Mouse (Mus musculus) right cerebral cortex, adult 18-20 months (tissue): Measurements from ENCODE around the gene Dusp16.
A peak's percentile ranks its signal among the peaks of the same experiment; 100 is the strongest.
"Not testable (repeated sequence)": the region's sequence is repeated elsewhere in the genome, so short reads cannot be mapped to it uniquely, and the experiment has no call there.

Experiments used
- DNase-seq: peaks from one replicate; pipeline ENCODE4 v3.0.0; 2022; ENCODE audit warnings: mixed read lengths

The Dusp16 gene

GRCm38 (mm10) chr6:134695625-134696024 is 96.8 kb downstream of the Dusp16 start:
- no peak for DNase-seq

- DNase-seq: no peak
Observed at GRCm38 (mm10) chr6:134694988-134695387, 97.4 kb downstream of the Dusp16 start.

- DNase-seq: no peak
Observed at GRCm38 (mm10) chr6:134694498-134694897, 97.9 kb downstream of the Dusp16 start.

DNA sequence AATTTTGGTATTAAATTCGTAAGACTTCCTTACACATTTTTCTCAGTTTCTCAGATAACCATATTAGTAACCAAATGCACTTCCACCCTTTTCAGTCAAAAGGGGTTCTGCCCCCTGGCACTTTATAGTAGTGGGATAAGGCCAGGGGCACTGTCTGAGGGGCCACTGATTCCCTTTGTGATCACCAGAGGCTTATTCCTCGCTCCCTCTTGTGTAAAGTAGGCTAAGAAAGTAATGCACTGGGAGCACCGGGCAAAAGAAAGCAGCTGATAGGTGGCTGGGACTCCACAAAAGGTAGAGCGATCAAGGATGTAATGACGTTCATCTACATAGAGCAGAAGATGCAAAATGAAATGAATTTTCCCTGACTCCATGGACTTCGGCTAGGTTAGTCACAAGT is 106.9 kb downstream of the Dusp16 start:
- DNase-seq: no peak

GRCm38 (mm10) chr6:134685040-134685439 is 107.4 kb downstream of the Dusp16 start:
- no peak for DNase-seq

DNA sequence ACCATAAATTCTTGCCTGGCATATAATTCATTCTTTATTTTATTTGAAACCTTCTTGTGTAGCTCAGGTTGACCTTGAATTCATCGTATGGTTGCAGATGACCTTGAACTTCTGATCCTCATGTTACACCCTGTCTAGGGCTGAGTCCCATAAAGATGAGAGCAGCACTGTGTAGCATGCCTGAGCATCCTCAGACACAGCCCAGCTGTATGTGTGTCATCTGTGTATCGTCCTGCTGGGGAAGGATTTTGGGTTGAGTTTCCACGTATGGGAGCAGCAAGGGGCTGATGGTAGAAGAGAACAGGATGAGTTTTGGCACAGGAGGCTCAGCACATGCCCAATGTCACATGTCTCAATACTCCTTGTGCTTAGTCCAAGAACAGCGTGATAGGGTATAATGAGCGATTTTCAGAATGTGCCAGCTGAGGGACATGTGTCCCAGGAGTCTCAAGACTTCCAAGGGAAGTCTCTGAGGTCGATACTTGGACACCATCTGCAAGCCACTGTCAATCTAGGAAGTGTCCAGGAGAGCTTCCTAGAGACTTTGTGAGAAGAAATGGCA is 108.0 kb downstream of the Dusp16 start:
- no peak for DNase-seq

DNA sequence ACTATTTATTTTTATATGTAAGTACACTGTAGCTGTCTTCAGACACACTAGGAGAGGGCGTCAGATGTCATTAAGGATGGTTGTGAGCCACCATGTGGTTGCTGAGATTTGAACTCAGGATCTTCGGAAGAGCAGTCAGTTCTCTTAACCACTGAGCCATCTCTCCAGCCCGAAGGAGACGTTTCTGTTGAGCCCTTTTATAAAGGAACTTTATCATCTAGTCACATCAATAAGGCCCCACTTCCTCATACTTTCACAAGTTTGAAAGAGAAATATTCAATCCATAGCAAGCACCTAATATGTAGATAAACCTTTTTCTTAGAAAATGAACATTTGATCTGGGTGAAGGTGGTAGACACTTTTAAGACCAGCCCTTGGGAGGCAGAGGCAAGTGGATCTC is 113.1 kb downstream of the Dusp16 start:
- not testable (repeated sequence) for DNase-seq

- no peak for DNase-seq
Observed at GRCm38 (mm10) chr6:134678037-134678436, 114.4 kb downstream of the Dusp16 start.

GRCm38 (mm10) chr6:134677504-134677903 is 114.9 kb downstream of the Dusp16 start:
- peak; percentile 25 for DNase-seq

GRCm38 (mm10) chr6:134673712-134674111 is 118.7 kb downstream of the Dusp16 start:
- DNase-seq: not testable (repeated sequence)

GRCm38 (mm10) chr6:134670881-134671411 is 121.5 kb downstream of the Dusp16 start:
- DNase-seq: no peak

DNA sequence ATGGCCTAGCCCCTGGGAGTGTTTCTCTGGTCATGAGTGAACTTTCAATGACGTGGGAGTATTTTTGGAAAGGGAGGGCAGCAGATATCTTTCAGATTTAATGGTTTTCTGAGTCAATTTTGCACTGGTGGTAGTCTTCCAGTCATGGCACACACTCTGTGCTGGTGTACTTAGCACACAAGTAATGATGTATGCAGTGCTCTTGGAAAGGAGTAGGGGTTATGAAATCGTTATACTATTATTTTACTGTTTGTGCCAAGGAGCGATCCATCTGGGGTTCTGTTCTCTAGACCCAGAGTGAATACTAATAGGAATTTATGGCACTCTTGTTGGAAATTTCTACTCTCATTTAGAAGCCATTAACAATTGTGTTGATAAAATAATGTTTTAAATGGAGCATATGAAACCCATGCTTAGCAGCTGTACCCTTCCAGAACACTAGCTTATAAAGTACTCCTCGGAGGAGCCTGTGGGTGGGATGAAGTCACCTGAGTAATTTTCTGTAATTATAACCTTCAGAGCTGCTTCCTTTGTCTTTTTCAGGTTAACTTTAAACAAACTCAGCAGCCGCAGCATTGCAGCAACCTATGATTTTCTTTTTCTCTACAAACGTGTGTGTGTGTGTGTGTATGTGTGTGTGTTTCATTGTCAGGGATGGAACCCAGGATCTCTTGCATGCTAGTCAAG is 123.1 kb downstream of the Dusp16 start:
- no peak for DNase-seq

DNA sequence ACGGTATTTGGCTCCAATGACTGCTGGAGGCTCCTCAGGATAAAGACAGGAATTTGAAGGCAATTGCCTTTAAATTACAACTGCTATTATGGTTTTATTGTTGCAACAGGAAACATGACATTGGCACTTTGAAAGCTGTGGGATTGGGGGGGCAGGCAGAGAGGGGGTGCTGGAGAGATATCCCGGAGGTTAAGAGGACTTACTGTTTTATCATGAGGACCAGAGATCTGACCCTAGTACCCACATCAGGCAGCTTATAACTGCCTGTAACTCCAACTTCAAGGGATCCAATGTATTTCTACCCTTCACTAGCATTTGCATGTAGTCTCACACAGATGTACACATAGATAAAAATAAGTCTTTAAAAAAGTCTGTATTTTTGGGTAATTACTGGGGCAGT is 123.9 kb downstream of the Dusp16 start:
- no peak for DNase-seq

DNA sequence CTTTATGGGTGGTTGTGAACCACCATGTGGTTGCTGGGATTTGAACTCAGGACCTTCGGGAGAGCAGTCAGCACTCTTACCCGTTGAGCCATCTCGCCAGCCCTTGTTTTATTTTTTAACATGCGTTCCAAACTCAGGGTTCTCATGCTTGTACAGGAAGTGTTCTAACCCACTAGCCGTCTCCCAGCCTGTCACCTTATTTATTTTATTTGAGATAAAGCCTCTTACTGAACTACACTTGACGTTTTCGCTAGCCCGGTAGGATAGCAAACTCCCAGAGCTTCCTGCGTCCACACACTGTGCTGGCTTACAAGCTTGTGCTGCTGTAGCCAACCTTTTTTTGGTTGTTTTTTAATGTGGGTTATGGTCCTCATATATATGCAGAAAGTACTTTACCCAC is 126.6 kb downstream of the Dusp16 start:
- DNase-seq: no peak
